Mouse (Mus musculus) liver, embryonic 14.5 days (tissue): ENCODE data around the gene Mcm2. TPM values are rescaled to one million over a fixed set of nuclear protein-coding genes. Genes with fewer than 3 reads are reported as not detected.

ENCODE experiments used
- ATAC-seq: fragments of 200-750 bp; cut with Nextera tagmentation; 2 replicates; pipeline ENCODE4 v1.8.0; 2017; ENCODE audit warnings: moderate number of reproducible peaks, mild to moderate bottlenecking, moderate library complexity; ENCODE audit not compliant: insufficient read depth
- DNase-seq, 3 experiments: peaks; one replicate each; pipeline ENCODE4 v3.0.0-alpha.2; 2012 to 2013; ENCODE audit warnings: low read depth in 3 of 3, low spot score in 3 of 3
- H3K27ac ChIP-seq: fragments of 300-500 bp; sonication (generic); 2 replicates; pipeline ENCODE4 v1.5.1; 2014; ENCODE audit warnings: moderate library complexity, mild to moderate bottlenecking, control low read depth, inconsistent platforms
- H3K27me3 ChIP-seq: fragments of 300-500 bp; sonication (generic); 2 replicates; pipeline ENCODE4 v1.6.1; 2014; ENCODE audit warnings: mild to moderate bottlenecking, low read length, moderate library complexity; ENCODE audit not compliant: control insufficient read depth, insufficient read depth
- H3K36me3 ChIP-seq: fragments of 300-500 bp; sonication (generic); replicated peaks from 2 replicates; pipeline ENCODE4 v1.6.1; 2014; ENCODE audit warnings: low read depth; ENCODE audit not compliant: control insufficient read depth, insufficient read depth
- H3K4me1 ChIP-seq, 2 experiments: fragments of 200-500 bp in 1 of 2; fragments of 300-500 bp in 1 of 2; sonication (generic) in 1 of 2; replicated peaks; 2 replicates each; pipeline ENCODE4 v1.6.1; 2012 to 2014; ENCODE audit warnings: antibody characterized with exemption in 1 of 2, inconsistent platforms in 1 of 2, low read length in 1 of 2; ENCODE audit not compliant: control insufficient read depth in 2 of 2, insufficient read depth in 2 of 2
- H3K4me2 ChIP-seq: fragments of 300-500 bp; sonication (generic); 2 replicates; pipeline ENCODE4 v1.6.1; 2014; ENCODE audit warnings: low read depth, mild to moderate bottlenecking, control low read depth, moderate library complexity
- H3K4me3 ChIP-seq, 2 experiments: fragments of 200-500 bp in 1 of 2; fragments of 300-500 bp in 1 of 2; sonication (generic) in 1 of 2; 2 replicates each; pipeline ENCODE4 v1.5.1; 2012 to 2014; ENCODE audit warnings: low read depth in 2 of 2, low read length in 2 of 2, mild to moderate bottlenecking in 2 of 2, control low read depth in 1 of 2, inconsistent platforms in 1 of 2, moderate library complexity in 1 of 2; ENCODE audit not compliant: insufficient read depth in 1 of 2
- H3K9ac ChIP-seq: fragments of 300-500 bp; sonication (generic); replicated peaks from 2 replicates; pipeline ENCODE4 v1.6.1; 2014; ENCODE audit warnings: mild to moderate bottlenecking, control low read depth, moderate library complexity
- H3K9me3 ChIP-seq: fragments of 300-500 bp; sonication (generic); 2 replicates; pipeline ENCODE4 v1.6.1; 2016; ENCODE audit warnings: low read length, mixed read lengths; ENCODE audit not compliant: control insufficient read depth
- CTCF ChIP-seq: IDR thresholded peaks from 2 replicates; pipeline ENCODE4 v1.5.1; 2016; ENCODE audit warnings: antibody characterized with exemption, low read depth, control low read depth
- EP300 ChIP-seq: IDR thresholded peaks from 2 replicates; pipeline ENCODE4 v1.6.1; 2016; ENCODE audit warnings: antibody characterized with exemption, low read depth
- WGBS: fragments of 180-500 bp; shearing (Covaris S2); extraction: QIAGEN DNeasy Blood & Tissue Kit; methylation state at CpG from one replicate; pipeline ENCODE4 v1.1.7; 2014; ENCODE audit not compliant: insufficient replicate concordance; 5-methylcytosine and 5-hydroxymethylcytosine counted together
- polyA plus RNA-seq, 2 experiments: library from polyadenylated mRNA; depleted of rRNA in 1 of 2; stranded (reverse) in 1 of 2; unstranded in 1 of 2; fragments of >200 nt; fragmentation: Nextera tagmentation in 1 of 2; extraction: Ambion mirVana in 1 of 2; gene quantifications; 2 replicates each; pipeline versions ENCODE4 v1.2.1 to v1.2.3; 2012 to 2014

Gene Mcm2
- 99.2 and 113 TPM in 2 replicates for polyA plus RNA-seq (2012; rRNA removed)
- 142 and 167 TPM in 2 replicates for polyA plus RNA-seq (2014; fragmentation: Nextera tagmentation; extraction: Ambion mirVana)

DNA sequence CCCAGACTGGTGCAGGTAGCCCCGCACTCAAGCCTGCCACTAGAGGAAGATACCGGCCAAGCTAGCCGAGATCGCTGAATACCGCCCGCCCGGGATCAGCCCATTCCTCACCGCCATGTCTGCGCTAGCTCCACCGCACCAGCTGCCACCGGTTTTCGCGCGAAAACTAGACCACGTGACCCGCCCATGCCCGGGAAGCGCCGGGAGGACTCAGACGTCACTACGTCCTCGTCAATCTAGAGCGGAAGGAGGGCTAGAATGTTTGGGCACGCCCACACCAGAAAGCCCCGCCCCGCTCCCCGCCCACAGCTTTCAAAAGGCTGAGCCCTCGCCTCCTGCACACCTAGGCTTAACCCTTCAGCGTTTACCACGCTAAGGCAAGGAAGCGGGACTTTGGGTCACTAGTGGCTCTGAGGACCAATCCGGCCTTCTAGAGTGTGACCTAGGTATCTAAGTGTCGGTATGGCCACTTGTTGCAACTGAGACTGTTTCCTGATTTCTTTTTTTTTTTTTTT, at the start of gene Mcm2:
Gene Mcm2, minus strand, starts transcription at position 247 of the 515 bp plus-strand sequence.
- Histone ChIP-seq H3K36me3 (peaks cover 38% of the 10 kb centered on the region), H3K4me3 (peak within 1 kb of the TSS; percentile 73 to 96), H3K9ac (peak within 1 kb of the TSS; percentile 99), H3K9me3 (no peaks in the 10 kb centered on the region), H3K4me1 (peaks cover 23 to 37% of the 10 kb centered on the region in 2 experiments), H3K4me2 (peak within 1 kb of the TSS; percentile 96), H3K27me3 (no peaks in the 10 kb centered on the region), H3K27ac (peak within 1 kb of the TSS; percentile 60)
- WGBS: under 1% methylated on average over 33 of the region's 33 CpGs
- TF ChIP-seq CTCF: peak; percentile 29; the same call in 1 of the 2 replicates
- no peak for TF ChIP-seq EP300
- ATAC-seq: peak; percentile 70
- peak; percentile 95 to 96 (median 96) for DNase-seq

GRCm38 (mm10) chr6:88947771-88948170, 49.2 kb upstream of the Mcm2 start:
- no peaks in the 10 kb centered on the region for H3K9me3 ChIP-seq
- no peak for DNase-seq
- no peaks in the 10 kb centered on the region for H3K27me3 ChIP-seq
- no peak for ATAC-seq
- H3K4me3 ChIP-seq: no peak overlapping the region
- no peak overlapping the region for H3K4me2 ChIP-seq
- H3K27ac ChIP-seq: no peak overlapping the region
- no peak overlapping the region for H3K9ac ChIP-seq
- H3K4me1 ChIP-seq: no peaks in the 10 kb centered on the region
- H3K36me3 ChIP-seq: no peaks in the 10 kb centered on the region
- TF ChIP-seq CTCF (no peak), EP300 (no peak)

DNA sequence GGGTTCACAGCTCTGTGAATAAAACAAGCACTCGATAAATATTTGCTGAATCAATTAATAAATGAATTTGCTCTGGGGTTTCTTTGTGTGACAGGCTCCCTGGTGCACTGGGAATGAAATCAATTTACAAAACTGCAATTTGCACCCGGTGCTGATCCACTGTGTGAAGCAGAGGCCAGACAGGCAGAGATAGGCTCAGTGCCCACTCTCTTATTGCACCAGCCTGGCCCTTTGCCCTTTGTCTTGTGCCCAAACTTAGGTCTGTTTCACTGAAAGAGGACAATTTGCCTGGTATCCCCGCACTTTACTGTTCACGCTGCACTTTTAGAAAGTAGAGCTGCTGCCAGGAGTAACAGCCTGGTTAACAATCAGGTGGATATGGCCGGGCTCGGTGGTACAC, 47.9 kb upstream of the Mcm2 start:
- Histone ChIP-seq H3K4me2 (no peak overlapping the region), H3K4me1 (no peaks in the 10 kb centered on the region), H3K9ac (no peak overlapping the region), H3K36me3 (no peaks in the 10 kb centered on the region), H3K9me3 (no peaks in the 10 kb centered on the region), H3K4me3 (no peak overlapping the region), H3K27ac (no peak overlapping the region), H3K27me3 (no peaks in the 10 kb centered on the region)
- no peak for DNase-seq
- TF ChIP-seq EP300 (no peak), CTCF (no peak)
- ATAC-seq: no peak
- 75% methylated on average over 6 of the region's 6 CpGs for WGBS

DNA sequence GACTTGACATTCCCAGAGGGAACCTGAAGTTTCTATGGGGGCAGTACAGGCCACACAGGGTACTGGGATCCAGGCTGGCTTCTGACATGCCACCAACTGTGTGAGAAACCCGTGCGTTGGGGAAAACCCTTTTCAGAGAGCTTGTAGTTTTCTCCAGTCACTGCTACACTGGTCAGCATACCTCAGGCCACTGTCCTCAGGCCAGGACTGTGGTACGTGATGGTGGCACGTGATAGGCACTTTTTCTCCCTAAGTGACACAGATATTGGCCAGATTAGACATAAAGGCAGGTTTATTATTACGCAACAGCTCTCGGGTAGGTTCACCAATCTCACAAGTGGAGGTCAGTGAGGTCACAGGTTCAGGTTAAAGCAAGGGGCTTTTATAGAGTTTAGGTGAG, 45.1 kb upstream of the Mcm2 start:
- Histone ChIP-seq H3K9me3 (no peaks in the 10 kb centered on the region), H3K9ac (no peak overlapping the region), H3K4me3 (no peak overlapping the region), H3K4me2 (no peak overlapping the region), H3K27ac (no peak overlapping the region), H3K36me3 (no peaks in the 10 kb centered on the region), H3K4me1 (no peaks in the 10 kb centered on the region), H3K27me3 (no peaks in the 10 kb centered on the region)
- no peak for TF ChIP-seq EP300
- no peak for TF ChIP-seq CTCF
- DNase-seq: no peak
- WGBS: 56% methylated on average over 6 of the region's 6 CpGs
- no peak for ATAC-seq

GRCm38 (mm10) chr6:88942595-88942994, 44.0 kb upstream of the Mcm2 start:
- Histone ChIP-seq H3K4me1 (no peaks in the 10 kb centered on the region), H3K36me3 (no peaks in the 10 kb centered on the region), H3K27ac (no peak overlapping the region), H3K27me3 (no peaks in the 10 kb centered on the region), H3K9me3 (no peaks in the 10 kb centered on the region), H3K9ac (no peak overlapping the region), H3K4me2 (no peak overlapping the region), H3K4me3 (no peak overlapping the region)
- 57% methylated on average over 8 of the region's 8 CpGs for WGBS
- ATAC-seq (no peak), DNase-seq (no peak)
- TF ChIP-seq EP300: no peak
- no peak for TF ChIP-seq CTCF
